Mouse (Mus musculus) frontal cortex, postnatal 10 days (tissue): ENCODE results near the gene Brca1.
"Not testable (repeated sequence)": the region's sequence is repeated elsewhere in the genome, so short reads cannot be mapped to it uniquely, and the experiment has no call there.

ENCODE experiments used
- DNase-seq, 2 experiments: peaks; one replicate each; pipeline ENCODE4 v3.0.0; 2022; ENCODE audit warnings: low spot score in 2 of 2, mixed read lengths in 1 of 2

Brca1 gene

DNA sequence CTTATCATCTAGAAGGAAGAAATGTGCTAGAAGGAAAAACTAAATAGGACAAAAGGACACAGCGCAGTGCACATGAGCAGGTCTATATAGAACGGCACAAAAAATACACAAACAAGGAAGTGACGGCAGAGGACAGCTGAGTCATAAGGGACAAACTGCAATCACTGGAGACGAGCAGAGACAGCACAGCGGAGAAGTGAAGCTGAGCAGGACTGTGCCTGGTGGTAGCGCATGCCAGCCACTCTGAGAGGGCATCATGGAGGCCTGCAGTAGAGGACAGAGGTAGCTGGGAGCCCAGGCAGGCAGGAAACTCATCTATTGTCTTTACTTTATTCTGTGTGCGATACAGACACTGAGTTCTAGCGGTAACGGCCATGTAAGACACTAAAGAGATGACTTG, 8.2 kb downstream of the Brca1 start:
- DNase-seq: no peak

- DNase-seq: no peak
These were observed 25.1 kb downstream of the Brca1 start for GRCm38 (mm10) chr11:101526686-101527085.

DNA sequence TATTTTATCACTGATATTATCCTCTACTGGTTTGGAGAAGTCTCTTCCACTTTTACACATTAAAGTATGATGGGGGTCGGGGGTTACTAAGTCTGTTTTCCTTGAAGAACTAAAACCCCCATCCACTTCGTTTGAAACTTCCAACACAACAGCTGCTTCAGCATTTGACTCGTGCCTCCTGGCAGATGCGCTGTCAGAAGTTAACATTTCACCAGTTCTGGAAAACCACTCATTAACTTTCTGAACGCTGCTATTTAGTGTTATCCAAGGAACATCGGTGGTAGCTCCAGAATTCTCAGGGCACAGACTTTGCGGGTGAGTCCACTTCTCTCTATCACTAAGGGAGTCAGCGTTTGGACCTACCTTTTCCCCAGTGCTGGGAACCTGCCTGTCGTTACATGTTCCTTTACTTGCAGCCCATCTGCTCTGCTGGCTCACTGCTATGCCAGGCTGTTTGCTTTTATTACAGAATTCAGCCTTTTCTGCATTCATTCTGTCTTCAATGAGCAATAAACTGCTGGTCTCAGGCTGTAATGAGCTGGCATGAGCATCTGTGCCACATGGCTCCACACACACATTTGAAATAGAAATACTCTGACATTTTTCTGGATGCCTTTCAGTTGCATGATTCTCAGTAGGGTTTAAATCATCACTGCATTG, 25.7 kb downstream of the Brca1 start:
- DNase-seq: peak; percentile 21 to 51

- no peak for DNase-seq
These were observed 26.7 kb downstream of the Brca1 start for GRCm38 (mm10) chr11:101525056-101525455.

DNA sequence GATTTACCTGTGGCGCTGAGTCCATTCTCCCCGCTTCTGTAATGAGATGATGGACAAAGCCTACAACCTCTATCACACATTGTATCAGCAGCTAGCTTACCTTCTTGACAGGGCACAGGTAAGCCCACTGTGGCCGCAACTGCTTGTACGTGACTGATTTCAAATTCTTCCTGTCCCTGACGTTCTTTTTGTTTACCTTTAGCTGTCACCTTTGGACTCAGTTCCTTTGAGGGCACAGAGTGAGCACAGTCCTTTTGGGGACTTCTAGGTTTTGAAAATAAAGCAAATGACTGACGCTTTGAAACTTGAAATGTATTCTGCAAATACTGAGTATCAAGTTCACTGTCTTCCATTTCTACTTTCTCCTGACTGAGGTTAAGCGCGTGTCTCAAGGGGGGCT, 27.3 kb downstream of the Brca1 start:
- DNase-seq: no peak

GRCm38 (mm10) chr11:101519364-101519763, 32.4 kb downstream of the Brca1 start:
- no peak for DNase-seq

DNA sequence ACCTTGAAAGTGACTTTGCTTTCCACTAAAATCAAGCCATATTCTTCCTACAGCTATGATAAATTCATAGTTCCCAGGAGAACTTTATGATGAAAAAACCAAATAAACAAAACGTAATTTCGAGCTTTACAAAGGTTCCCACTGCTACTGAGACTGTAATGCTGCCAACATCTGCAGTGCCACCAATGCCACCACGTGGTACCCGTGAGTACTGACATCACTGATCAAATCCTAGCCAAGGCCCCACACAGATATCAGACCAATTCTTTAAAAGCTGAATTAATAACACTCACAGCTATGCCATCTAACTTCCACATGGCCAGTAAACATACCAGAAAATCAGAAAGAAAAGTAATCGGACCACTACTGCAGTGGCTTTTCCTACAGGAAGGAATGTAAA, 32.8 kb downstream of the Brca1 start:
- DNase-seq: no peak

GRCm38 (mm10) chr11:101507090-101507489, 44.7 kb downstream of the Brca1 start:
- DNase-seq: no peak

GRCm38 (mm10) chr11:101506269-101506780, 45.4 kb downstream of the Brca1 start:
- peak in 1 of 2 experiments; percentile 20 for DNase-seq

DNA sequence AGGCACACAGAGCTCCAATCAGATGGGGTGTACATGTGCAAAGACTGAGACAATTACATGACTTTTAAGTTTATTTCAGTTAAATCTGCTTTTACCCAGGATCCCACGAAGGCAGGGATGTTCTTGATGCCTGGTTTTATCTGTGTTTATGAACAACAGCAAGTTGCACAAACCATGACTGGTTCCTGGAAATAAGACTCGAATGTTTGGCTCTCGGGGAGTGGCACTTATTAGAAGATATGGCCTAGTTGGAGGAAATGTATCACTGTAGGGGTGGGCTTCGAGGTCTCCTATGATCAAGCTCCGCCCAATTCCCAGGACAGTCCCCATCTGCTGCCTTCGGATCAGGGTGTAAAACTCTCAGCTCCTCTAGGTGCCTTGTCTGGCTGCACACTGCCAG, 65.6 kb downstream of the Brca1 start:
- DNase-seq: no peak

DNA sequence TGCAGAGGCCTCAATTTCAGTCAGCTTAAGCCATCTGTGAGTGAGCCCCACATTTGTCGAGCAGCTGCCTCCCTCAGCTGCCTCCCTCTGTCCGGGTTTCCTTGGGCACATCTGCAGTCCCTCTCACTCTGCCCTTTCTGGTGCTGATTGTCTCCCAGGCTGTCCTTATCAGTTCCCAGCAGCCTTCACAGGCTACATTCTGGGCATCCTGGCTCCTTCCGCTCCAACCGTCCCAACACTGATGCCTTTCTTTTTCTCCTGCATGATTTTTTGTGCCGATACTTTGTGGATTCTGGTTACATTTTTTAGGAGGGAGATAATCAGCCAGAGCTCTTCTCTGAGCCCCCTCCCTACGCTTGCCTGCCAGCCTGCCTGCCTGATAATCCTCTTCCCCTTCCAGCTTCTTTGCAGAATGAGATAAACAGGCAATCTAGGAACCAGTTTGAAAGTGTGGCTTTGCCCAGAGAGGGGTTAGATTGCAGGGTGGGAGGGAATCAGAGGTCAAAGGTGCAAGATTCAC, 66.2 kb downstream of the Brca1 start:
- DNase-seq: no peak

GRCm38 (mm10) chr11:101484814-101485213, 66.9 kb downstream of the Brca1 start:
- no peak for DNase-seq

- DNase-seq: no peak
These were observed 67.5 kb downstream of the Brca1 start for GRCm38 (mm10) chr11:101484245-101484644.

GRCm38 (mm10) chr11:101483804-101484203, 68.0 kb downstream of the Brca1 start:
- no peak for DNase-seq

GRCm38 (mm10) chr11:101480912-101481311, 70.8 kb downstream of the Brca1 start:
- DNase-seq: no peak

- no peak for DNase-seq
These were observed 72.6 kb downstream of the Brca1 start for GRCm38 (mm10) chr11:101479171-101479635.

GRCm38 (mm10) chr11:101477552-101478211, 74.1 kb downstream of the Brca1 start:
- no peak for DNase-seq

- DNase-seq: no peak
These were observed 74.6 kb downstream of the Brca1 start for GRCm38 (mm10) chr11:101477194-101477551.

GRCm38 (mm10) chr11:101476361-101476760, 75.4 kb downstream of the Brca1 start:
- DNase-seq: not testable (repeated sequence)

DNA sequence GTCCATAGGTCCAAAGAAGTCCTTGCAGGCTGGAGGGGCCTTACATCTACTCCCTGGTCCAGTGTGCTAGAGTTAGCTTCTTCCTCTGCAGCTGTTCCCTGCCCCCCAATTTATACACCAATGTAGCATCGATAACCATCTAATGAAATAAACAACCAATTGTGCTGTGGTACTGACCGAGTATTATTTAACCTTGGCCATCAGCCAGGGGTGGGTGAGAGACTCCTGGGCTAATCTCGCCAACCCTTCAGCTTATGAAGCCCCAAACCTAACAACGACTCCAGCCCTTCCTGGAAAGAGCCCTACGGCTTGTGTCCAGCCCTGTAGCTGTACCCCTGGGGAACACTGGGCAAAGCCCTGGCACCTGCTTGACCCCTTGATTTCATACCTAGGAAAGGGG, 77.5 kb downstream of the Brca1 start:
- no peak for DNase-seq

GRCm38 (mm10) chr11:101473686-101474085, 78.1 kb downstream of the Brca1 start:
- not testable (repeated sequence) for DNase-seq

DNA sequence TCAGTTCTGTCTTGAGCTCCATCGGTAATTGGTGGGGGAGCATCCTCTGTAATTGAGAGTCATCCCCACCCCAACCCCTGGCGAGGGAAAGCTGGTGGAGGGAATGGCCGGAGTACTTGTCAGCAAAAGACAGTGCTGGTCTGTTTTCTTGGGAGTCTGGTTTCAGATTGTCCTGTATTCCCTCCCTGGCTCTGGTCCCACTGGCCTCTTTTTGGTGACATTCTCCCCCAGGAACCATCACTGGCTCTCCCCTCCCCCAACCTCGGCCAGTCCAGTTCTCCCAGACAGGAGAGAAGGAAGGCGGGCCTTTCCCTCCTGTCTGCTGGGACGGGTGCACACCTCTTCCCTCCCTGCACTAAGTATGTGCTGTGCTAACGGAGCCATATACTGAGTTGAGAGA, 79.4 kb downstream of the Brca1 start:
- DNase-seq: peak in 1 of 2 experiments; percentile 55

GRCm38 (mm10) chr11:101471926-101472325, 79.8 kb downstream of the Brca1 start:
- no peak for DNase-seq
